Mouse (Mus musculus) heart, postnatal 14 days (tissue): ENCODE results near the gene Rorc. TPM values are rescaled to one million over a fixed set of nuclear protein-coding genes. Genes with fewer than 3 reads are reported as not detected.
A peak's percentile ranks its signal among the peaks of the same experiment; 100 is the strongest.

Experiments used
- DNase-seq, 2 experiments: peaks; one replicate each; pipeline ENCODE4 v3.0.0; 2021 to 2022
- intact Hi-C: fragments of 180-260 bp; cut with DNase I; formaldehyde crosslinking; loops from one replicate; pipeline ENCODE4 v1.15.1; 2025
- total RNA-seq, 2 experiments: library from RNA; stranded (reverse); gene quantifications; 2 replicates each; pipeline ENCODE4 v1.2.3; 2021

Gene Rorc
- total RNA-seq, 2 experiments from 2014 or later = 29.6 to 33.1 TPM

GRCm38 (mm10) chr3:94404366-94405054 is 31.9 kb downstream of the Rorc start:
- DNase-seq = peak in 1 of 2 experiments; percentile 13
- intact Hi-C loops = no loop called here

- DNase-seq = no peak
Measured at GRCm38 (mm10) chr3:94405561-94405960, 33.0 kb downstream of the Rorc start.

GRCm38 (mm10) chr3:94412530-94412929 is 39.9 kb downstream of the Rorc start:
- DNase-seq = peak in 1 of 2 experiments; percentile 9
- intact Hi-C loops = no loop called here

More at GRCm38 (mm10) chr3:94405561-94405960, 33.0 kb downstream of the Rorc start:
- intact Hi-C loops = no loop called here

- intact Hi-C loops = no loop called here
- DNase-seq = peak; percentile 90 to 92
Measured at GRCm38 (mm10) chr3:94413031-94413679, 40.6 kb downstream of the Rorc start, which contains the start of gene Tdrkh. Gene Tdrkh, plus strand, starts transcription at chr3:94413273.

- intact Hi-C loops = no loop called here
Measured at GRCm38 (mm10) chr3:94430980-94431379, 58.4 kb downstream of the Rorc start.

GRCm38 (mm10) chr3:94434305-94434704 is 61.7 kb downstream of the Rorc start:
- intact Hi-C loops = no loop called here
- no peak for DNase-seq

More at GRCm38 (mm10) chr3:94430980-94431379, 58.4 kb downstream of the Rorc start:
- DNase-seq = no peak

GRCm38 (mm10) chr3:94436420-94436819 is 63.8 kb downstream of the Rorc start:
- intact Hi-C loops = no loop called here
- DNase-seq = no peak

- DNase-seq = peak in 1 of 2 experiments; percentile 4
- intact Hi-C loops = loop anchor here (5.0 kb wide), 1 partner anchor 74 kb away; no protein-coding TSS in a partner anchor
Measured at GRCm38 (mm10) chr3:94441182-94441581, 68.6 kb downstream of the Rorc start.

- DNase-seq = peak; percentile 97 to 98
- intact Hi-C loops = loop anchor here (5.0 kb wide), 1 partner anchor 76 kb away; no protein-coding TSS in a partner anchor
Measured at GRCm38 (mm10) chr3:94442951-94443596, 70.5 kb downstream of the Rorc start, which contains the start of gene Mrpl9. Gene Mrpl9, plus strand, starts transcription at chr3:94443318.

GRCm38 (mm10) chr3:94443597-94443964 is 71.0 kb downstream of the Rorc start, which contains the start of gene Oaz3:
Gene Oaz3, minus strand, starts transcription at chr3:94443915.
- no peak for DNase-seq
- intact Hi-C loops = loop anchor here (5.0 kb wide), 1 partner anchor 76 kb away; no protein-coding TSS in a partner anchor

Other genes with a start within 250 kb of the Rorc start
- not detected for gene Gm10696, start 194.6 kb upstream of the Rorc start, total RNA-seq
- not detected for gene Gm5286, start 176.1 kb upstream of the Rorc start, total RNA-seq
- not detected for gene Gm4778, start 108.8 kb upstream of the Rorc start, total RNA-seq
- gene Them4, start 62.7 kb upstream of the Rorc start, total RNA-seq = 10 to 100 TPM; 12.6 to 14.9 TPM
- not detected for gene Them5, start 30.7 kb upstream of the Rorc start, total RNA-seq
- gene C2cd4d, start 10.4 kb upstream of the Rorc start, total RNA-seq = under 1 TPM in 1 of 2 experiments, not detected in 1; 0.29 TPM
- under 1 TPM; 0.14 to 0.37 TPM for gene Lingo4, start 25.7 kb downstream of the Rorc start, total RNA-seq
- gene Tdrkh, start 40.5 kb downstream of the Rorc start, total RNA-seq = 1 to 10 TPM; 3.8 to 4.8 TPM
- gene Mrpl9, start 70.5 kb downstream of the Rorc start, total RNA-seq = 10 to 100 TPM; 62.4 to 66.5 TPM
- not detected for gene Oaz3, start 71.1 kb downstream of the Rorc start, total RNA-seq
- not detected for gene Celf3, start 105.5 kb downstream of the Rorc start, total RNA-seq
- gene Riiad1, start 107.5 kb downstream of the Rorc start, total RNA-seq = under 1 TPM in 1 of 2 experiments, not detected in 1; 0.37 TPM
- gene Snx27, start 209.9 kb downstream of the Rorc start, total RNA-seq = 10 to 100 TPM; 24.4 to 28.6 TPM